8 mouse cellular contexts compared by ENCODE assay signal in genomic region chr8:57321898-57322895, GRCm38 (mm10). TPM values are rescaled to one million over a fixed set of nuclear protein-coding genes. Genes with fewer than 3 reads are reported as not detected.
DNase-seq lines count a peak whose midpoint lies in the region; ATAC-seq lines count a peak whose summit lies in the region.

No protein-coding gene starts in this region.

- H3K36me3 ChIP-seq in kidney, embryonic 15.5 days = no peaks in the 10 kb centered on the region
- H3K36me3 ChIP-seq in forebrain, embryonic 15.5 days = no peaks in the 10 kb centered on the region
- no peaks in the 10 kb centered on the region for H3K36me3 ChIP-seq in intestine, embryonic 16.5 days (ENCODE audit: control insufficient read depth, insufficient read depth, low read length)
- no peaks in the 10 kb centered on the region for H3K36me3 ChIP-seq in neural tube, embryonic 12.5 days

- H3K9ac ChIP-seq in kidney, embryonic 15.5 days = no peak overlapping the region
- H3K9ac ChIP-seq in forebrain, embryonic 15.5 days (replicated peaks) = no peak overlapping the region
- peak overlapping the region; percentile 81 for H3K9ac ChIP-seq in intestine, embryonic 16.5 days (ENCODE audit: low read depth, low read length)
- 0 out of 2 replicates have a peak overlapping the region, but pooled peaks have one; percentile 8 for H3K9ac ChIP-seq in neural tube, embryonic 12.5 days

- H3K4me1 ChIP-seq in kidney, embryonic 15.5 days = peaks cover 18% of the 10 kb centered on the region
- peaks cover 18% of the 10 kb centered on the region for H3K4me1 ChIP-seq in forebrain, embryonic 15.5 days
- H3K4me1 ChIP-seq in intestine, embryonic 16.5 days (ENCODE audit: control insufficient read depth, insufficient read depth, low read length) = no peaks in the 10 kb centered on the region
- H3K4me1 ChIP-seq in neural tube, embryonic 12.5 days = peaks cover 16% of the 10 kb centered on the region

- no peak for DNase-seq in kidney, adult 9 months
- DNase-seq in right cerebral cortex, adult 18-20 months = no peak
- DNase-seq in urinary bladder, postnatal 14 days (ENCODE audit: low spot score) = no peak
- no peak for DNase-seq in adrenal gland, postnatal 25 days

- H3K27ac ChIP-seq in kidney, embryonic 15.5 days = no peak overlapping the region
- no peak overlapping the region for H3K27ac ChIP-seq in forebrain, embryonic 15.5 days (replicated peaks)
- H3K27ac ChIP-seq in intestine, embryonic 16.5 days (ENCODE audit: low read length) = peak overlapping the region; percentile 86
- H3K27ac ChIP-seq in neural tube, embryonic 12.5 days = no peak overlapping the region

- H3K9me3 ChIP-seq in kidney, embryonic 15.5 days (replicated peaks) = no peaks in the 10 kb centered on the region
- H3K9me3 ChIP-seq in forebrain, embryonic 15.5 days = no peaks in the 10 kb centered on the region
- no peaks in the 10 kb centered on the region for H3K9me3 ChIP-seq in intestine, embryonic 16.5 days (ENCODE audit: control insufficient read depth, low read length)
- H3K9me3 ChIP-seq in neural tube, embryonic 12.5 days = no peaks in the 10 kb centered on the region

- under 1% methylated on average over 63 of the region's 64 CpGs for WGBS in kidney, embryonic 15.5 days
- under 1% methylated on average over 56 of the region's 64 CpGs for WGBS in forebrain, embryonic 15.5 days
- WGBS in intestine, embryonic 16.5 days = 1% methylated on average over 61 of the region's 64 CpGs
- under 1% methylated on average over 62 of the region's 64 CpGs for WGBS in neural tube, embryonic 12.5 days

- peak; percentile 19 for ATAC-seq in kidney, embryonic 15.5 days (replicated peaks; ENCODE audit: low FRiP score)
- ATAC-seq in forebrain, embryonic 15.5 days (replicated peaks) = peak; percentile 42; the same call in 1 of the 2 replicates
- peak; percentile 40 for ATAC-seq in intestine, embryonic 16.5 days
- ATAC-seq in neural tube, embryonic 12.5 days (ENCODE audit: low FRiP score, low read depth) = peak; percentile 41

- H3K4me2 ChIP-seq in kidney, embryonic 15.5 days = peak overlapping the region; percentile 64
- H3K4me2 ChIP-seq in forebrain, embryonic 15.5 days (replicated peaks) = peak overlapping the region; percentile 44
- H3K4me2 ChIP-seq in intestine, embryonic 16.5 days (ENCODE audit: low read depth, low read length) = peak overlapping the region; percentile 69
- peak overlapping the region; percentile 59 for H3K4me2 ChIP-seq in neural tube, embryonic 12.5 days (replicated peaks)

- peak overlapping the region; percentile 41 for H3K4me3 ChIP-seq in kidney, embryonic 15.5 days (replicated peaks)
- peak overlapping the region; percentile 27 for H3K4me3 ChIP-seq in forebrain, embryonic 15.5 days
- peak overlapping the region; percentile 67 for H3K4me3 ChIP-seq in intestine, embryonic 16.5 days (ENCODE audit: low read length)
- H3K4me3 ChIP-seq in neural tube, embryonic 12.5 days = peak overlapping the region; percentile 29

- peaks cover 98% of the 10 kb centered on the region for H3K27me3 ChIP-seq in kidney, embryonic 15.5 days
- H3K27me3 ChIP-seq in forebrain, embryonic 15.5 days = peaks cover 88% of the 10 kb centered on the region
- H3K27me3 ChIP-seq in intestine, embryonic 16.5 days (replicated peaks; ENCODE audit: control insufficient read depth, insufficient read depth, low read length) = peaks cover 36% of the 10 kb centered on the region
- H3K27me3 ChIP-seq in neural tube, embryonic 12.5 days (replicated peaks) = peaks cover 97% of the 10 kb centered on the region

RNA-seq across cellular contexts. Expression of gene Hand2, which starts 1.4 kb away (rescaled TPM):
- polyA plus RNA-seq in kidney, embryonic 15.5 days (2015; fragmentation: Nextera tagmentation; extraction: Ambion mirVana) = 0.27 and 1.7 TPM in 2 replicates
- not detected in 2 replicates for polyA plus RNA-seq in forebrain, embryonic 15.5 days (2015; fragmentation: Nextera tagmentation; extraction: Ambion mirVana)
- polyA plus RNA-seq in intestine, embryonic 16.5 days (2015; fragmentation: Nextera tagmentation; extraction: Ambion mirVana) = 4.1 and 5.1 TPM in 2 replicates
- 0.13 and 0.34 TPM in 2 replicates for polyA plus RNA-seq in neural tube, embryonic 12.5 days (2016; fragmentation: Nextera tagmentation; extraction: Ambion mirVana)
- total RNA-seq in adrenal gland, postnatal 25 days (2021) = 31.1 and 40.4 TPM in 2 replicates

Comparison
In these comparisons a context has a peak if more than half of its experiments do, and no peak if none do; other contexts are left out.
1. H3K9ac ChIP-seq: peak in intestine, embryonic 16.5 days (single experiment) and neural tube, embryonic 12.5 days (single experiment); none in kidney, embryonic 15.5 days (single experiment) and forebrain, embryonic 15.5 days (single experiment).
2. Peak in every context shown above with its lines, with median percentiles within 50 percentile points of each other: ATAC-seq, H3K4me2 ChIP-seq and H3K4me3 ChIP-seq.